Mouse (Mus musculus) heart, embryonic 14.5 days (tissue): ENCODE data around the gene Tgfbr3. TPM values are rescaled to one million over a fixed set of nuclear protein-coding genes. Genes with fewer than 3 reads are reported as not detected.

Experiments used
- ATAC-seq: fragments of 200-750 bp; cut with Nextera tagmentation; 2 replicates; pipeline ENCODE4 v1.8.0; 2017; ENCODE audit warnings: low read depth, moderate TSS enrichment; ENCODE audit not compliant: insufficient number of reproducible peaks, insufficient read depth, low FRiP score
- H3K27ac ChIP-seq, 2 experiments: fragments of 200-500 bp in 1 of 2; fragments of 300-500 bp in 1 of 2; sonication (generic) in 1 of 2; replicated peaks in 1 of 2; 2 replicates each; pipeline ENCODE4 v1.5.1; 2012 to 2014; ENCODE audit warnings: low read depth in 2 of 2, low read length in 2 of 2, control low read depth in 1 of 2, mild to moderate bottlenecking in 1 of 2, mixed read lengths in 1 of 2; ENCODE audit not compliant: control insufficient read depth in 1 of 2, insufficient read depth in 1 of 2
- H3K27me3 ChIP-seq: fragments of 300-500 bp; sonication (generic); 2 replicates; pipeline ENCODE4 v1.6.1; 2014; ENCODE audit warnings: mild to moderate bottlenecking, low read length, control low read depth; ENCODE audit not compliant: control insufficient read depth, insufficient read depth
- H3K36me3 ChIP-seq: fragments of 300-500 bp; sonication (generic); 2 replicates; pipeline ENCODE4 v1.6.1; 2014; ENCODE audit warnings: mild to moderate bottlenecking, control low read depth, low read length, mixed read lengths; ENCODE audit not compliant: control insufficient read depth, insufficient read depth
- H3K4me1 ChIP-seq, 2 experiments: fragments of 200-500 bp in 1 of 2; fragments of 300-500 bp in 1 of 2; sonication (generic) in 1 of 2; 2 replicates each; pipeline ENCODE4 v1.6.1; 2012 to 2014; ENCODE audit warnings: low read length in 2 of 2, control low read depth in 1 of 2, mixed read lengths in 1 of 2; ENCODE audit not compliant: control insufficient read depth in 2 of 2, insufficient read depth in 2 of 2
- H3K4me2 ChIP-seq: fragments of 300-500 bp; sonication (generic); 2 replicates; pipeline ENCODE4 v1.6.1; 2014; ENCODE audit warnings: mild to moderate bottlenecking, low read length
- H3K4me3 ChIP-seq, 2 experiments: fragments of 200-500 bp in 1 of 2; fragments of 300-500 bp in 1 of 2; sonication (generic) in 1 of 2; 2 replicates each; pipeline ENCODE4 v1.5.1; 2012 to 2014; ENCODE audit warnings: low read length in 2 of 2, mild to moderate bottlenecking in 2 of 2, control low read depth in 1 of 2, low read depth in 1 of 2, moderate library complexity in 1 of 2; ENCODE audit not compliant: control insufficient read depth in 1 of 2, insufficient read depth in 1 of 2
- H3K9ac ChIP-seq: fragments of 300-500 bp; sonication (generic); 2 replicates; pipeline ENCODE4 v1.6.1; 2014; ENCODE audit warnings: mild to moderate bottlenecking, low read length
- H3K9me3 ChIP-seq: fragments of 300-500 bp; sonication (generic); 2 replicates; pipeline ENCODE4 v1.6.1; 2016; ENCODE audit warnings: low read length, control low read depth; ENCODE audit not compliant: control insufficient read depth
- WGBS: fragments of 180-500 bp; shearing (Covaris S2); extraction: QIAGEN DNeasy Blood & Tissue Kit; methylation state at CpG from one replicate; pipeline ENCODE4 v1.1.7; 2014; 5-methylcytosine and 5-hydroxymethylcytosine counted together
- polyA plus RNA-seq: library from polyadenylated mRNA; unstranded; fragments of >200 nt; fragmentation: Nextera tagmentation; extraction: Ambion mirVana; gene quantifications from 2 replicates; pipeline ENCODE4 v1.2.1, GENCODE M21; 2014

The Tgfbr3 gene
- polyA plus RNA-seq, 1 experiment from 2014 or later = 24.1 TPM

DNA sequence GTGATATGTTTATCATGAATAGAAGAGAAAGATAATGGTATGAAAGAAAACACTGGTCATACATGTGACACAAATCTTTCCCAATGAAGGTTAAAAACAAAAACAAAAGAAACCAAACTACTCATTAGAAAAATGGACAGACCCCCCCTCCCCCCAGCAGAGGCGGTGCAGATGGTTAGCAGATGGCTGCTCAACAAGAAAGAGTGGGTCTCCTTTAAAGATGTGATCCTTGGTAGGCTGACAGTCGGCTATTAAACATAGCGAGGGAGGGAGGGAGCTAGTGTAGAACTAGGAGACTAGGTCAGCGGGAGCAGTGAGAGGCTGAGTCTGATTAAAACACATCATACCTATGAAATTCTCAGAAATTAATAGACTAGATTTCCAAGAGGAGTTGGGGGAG is 186.5 kb downstream of the Tgfbr3 start:
- H3K4me1 ChIP-seq = peaks cover 4 to 5% of the 10 kb centered on the region in 2 experiments; a peak in 3 of 4 replicates
- no peaks in the 10 kb centered on the region for H3K9me3 ChIP-seq
- ATAC-seq = no peak
- H3K36me3 ChIP-seq = peaks cover 1% of the 10 kb centered on the region
- H3K27me3 ChIP-seq = no peaks in the 10 kb centered on the region
- no peak overlapping the region for H3K4me2 ChIP-seq
- WGBS = 66% methylated on average over 4 of the region's 4 CpGs
- no peak overlapping the region for H3K4me3 ChIP-seq
- no peak overlapping the region for H3K27ac ChIP-seq
- H3K9ac ChIP-seq = no peak overlapping the region

DNA sequence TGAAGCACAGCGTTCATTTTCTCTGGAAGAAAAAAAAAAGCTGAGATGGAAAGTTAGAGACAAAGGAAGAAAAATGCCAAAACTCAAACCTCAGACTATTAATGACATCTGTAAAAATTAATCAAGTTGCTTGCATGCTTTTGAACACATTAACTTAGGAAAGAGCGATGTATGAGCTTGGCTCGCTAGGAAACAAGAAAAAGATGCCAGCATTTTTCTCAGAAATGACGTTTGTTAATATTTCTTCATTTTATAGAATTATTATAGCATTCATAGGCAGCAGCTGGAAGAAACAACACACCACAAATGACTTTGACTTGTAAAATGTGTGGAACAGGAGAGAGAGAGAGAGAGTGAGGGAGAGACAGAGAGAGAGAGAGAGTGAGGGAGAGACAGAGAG is 187.7 kb downstream of the Tgfbr3 start:
- no peaks in the 10 kb centered on the region; the same call in 1 of the 2 replicates for H3K36me3 ChIP-seq
- H3K27ac ChIP-seq = no peak overlapping the region
- no peaks in the 10 kb centered on the region for H3K9me3 ChIP-seq
- no peak overlapping the region for H3K9ac ChIP-seq
- H3K4me1 ChIP-seq = peaks cover 4 to 5% of the 10 kb centered on the region in 2 experiments; a peak in 3 of 4 replicates
- no peak overlapping the region for H3K4me2 ChIP-seq
- no peaks in the 10 kb centered on the region for H3K27me3 ChIP-seq
- WGBS = 80% methylated on average over 4 of the region's 4 CpGs
- no peak overlapping the region for H3K4me3 ChIP-seq
- no peak for ATAC-seq

DNA sequence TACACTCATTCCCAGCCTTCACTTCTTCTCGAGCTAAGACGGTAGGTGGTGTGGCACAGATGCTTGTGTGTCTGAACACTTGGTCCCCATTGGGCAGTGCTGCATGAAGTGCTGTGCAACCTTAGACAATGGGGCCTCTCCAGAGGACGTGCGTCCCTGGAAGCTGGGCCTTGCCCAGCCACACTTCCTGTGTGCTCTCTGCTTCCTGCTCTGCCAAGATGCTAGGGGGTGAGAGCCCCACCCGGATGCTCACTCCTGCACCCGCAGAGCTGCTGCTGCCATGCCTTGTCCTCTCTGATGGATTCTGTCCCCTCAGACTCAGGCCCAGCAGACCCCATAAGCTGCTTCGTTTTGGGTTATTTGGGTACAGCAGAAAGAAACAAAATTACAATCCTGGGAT is 188.3 kb downstream of the Tgfbr3 start:
- no peak overlapping the region for H3K4me3 ChIP-seq
- no peaks in the 10 kb centered on the region for H3K27me3 ChIP-seq
- WGBS = 72% methylated on average over 7 of the region's 7 CpGs
- peaks cover 4 to 5% of the 10 kb centered on the region in 2 experiments; a peak in 3 of 4 replicates for H3K4me1 ChIP-seq
- H3K9me3 ChIP-seq = no peaks in the 10 kb centered on the region
- H3K36me3 ChIP-seq = no peaks in the 10 kb centered on the region; the same call in 1 of the 2 replicates
- H3K27ac ChIP-seq = no peak overlapping the region
- no peak overlapping the region for H3K9ac ChIP-seq
- H3K4me2 ChIP-seq = no peak overlapping the region
- ATAC-seq = no peak

GRCm38 (mm10) chr5:107099634-107100033 is 189.8 kb downstream of the Tgfbr3 start:
- Histone ChIP-seq H3K36me3 (no peaks in the 10 kb centered on the region), H3K9ac (no peak overlapping the region), H3K4me3 (no peak overlapping the region), H3K4me1 (peaks cover 5 to 6% of the 10 kb centered on the region in 2 experiments; a peak in 3 of 4 replicates), H3K4me2 (no peak overlapping the region), H3K27me3 (no peaks in the 10 kb centered on the region), H3K27ac (no peak overlapping the region), H3K9me3 (no peaks in the 10 kb centered on the region)
- no peak for ATAC-seq
- WGBS = 66% methylated on average over 3 of the region's 3 CpGs

GRCm38 (mm10) chr5:107099076-107099475 is 190.4 kb downstream of the Tgfbr3 start:
- H3K27ac ChIP-seq = no peak overlapping the region
- no peak overlapping the region for H3K4me3 ChIP-seq
- no peaks in the 10 kb centered on the region for H3K27me3 ChIP-seq
- H3K9ac ChIP-seq = no peak overlapping the region
- peaks cover 5 to 10% of the 10 kb centered on the region in 2 experiments; a peak in 3 of 4 replicates for H3K4me1 ChIP-seq
- no peak for ATAC-seq
- H3K9me3 ChIP-seq = no peaks in the 10 kb centered on the region
- no peak overlapping the region for H3K4me2 ChIP-seq
- 43% methylated on average over 6 of the region's 6 CpGs for WGBS
- H3K36me3 ChIP-seq = no peaks in the 10 kb centered on the region

DNA sequence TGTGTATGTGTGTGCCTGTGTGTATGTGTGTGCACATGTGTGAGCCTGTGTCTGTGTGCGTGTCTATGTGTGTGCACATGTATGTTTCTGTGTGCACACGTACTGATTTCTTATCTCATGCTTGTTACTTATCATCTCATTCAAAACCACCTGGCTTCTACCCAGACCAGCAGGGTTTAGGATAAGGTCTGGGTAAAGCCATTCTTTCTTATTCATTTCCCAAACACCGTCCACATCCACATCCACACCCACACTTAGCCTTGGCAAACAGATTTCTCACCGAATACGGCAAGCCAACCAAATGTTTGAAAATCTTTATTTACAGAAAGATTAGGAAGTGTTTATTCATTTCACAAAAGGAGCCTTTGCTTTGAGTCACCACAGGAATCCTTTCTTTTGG is 191.4 kb downstream of the Tgfbr3 start:
- no peak overlapping the region for H3K9ac ChIP-seq
- no peak for ATAC-seq
- H3K4me2 ChIP-seq = no peak overlapping the region
- H3K9me3 ChIP-seq = no peaks in the 10 kb centered on the region
- 66% methylated on average over 5 of the region's 5 CpGs for WGBS
- H3K36me3 ChIP-seq = no peaks in the 10 kb centered on the region
- H3K4me1 ChIP-seq = peaks cover 5 to 10% of the 10 kb centered on the region in 2 experiments; a peak in 3 of 4 replicates
- no peak overlapping the region for H3K27ac ChIP-seq
- no peaks in the 10 kb centered on the region for H3K27me3 ChIP-seq
- no peak overlapping the region for H3K4me3 ChIP-seq

DNA sequence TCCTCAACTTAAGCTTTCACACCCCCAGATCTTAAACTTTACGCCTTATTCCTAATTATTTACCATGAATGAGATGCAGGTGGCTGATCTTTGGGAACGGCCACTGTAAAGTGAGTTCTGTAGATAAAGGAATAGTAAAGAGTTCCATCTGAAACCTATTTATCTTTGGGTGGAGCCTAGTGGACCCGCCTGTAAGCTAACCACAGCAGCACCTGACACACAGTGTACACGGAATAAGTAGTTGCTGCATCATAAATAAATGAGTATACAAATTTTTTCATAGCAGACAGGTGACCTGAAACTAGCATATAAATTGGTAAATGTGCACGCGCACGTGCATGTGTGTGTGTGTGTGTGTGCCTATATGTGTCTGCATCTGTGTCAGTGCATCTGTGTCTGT is 192.1 kb downstream of the Tgfbr3 start:
- Histone ChIP-seq H3K9me3 (no peaks in the 10 kb centered on the region), H3K27me3 (no peaks in the 10 kb centered on the region), H3K36me3 (no peaks in the 10 kb centered on the region), H3K27ac (no peak overlapping the region), H3K4me2 (no peak overlapping the region), H3K4me3 (no peak overlapping the region), H3K4me1 (peaks cover 10 to 12% of the 10 kb centered on the region in 2 experiments; a peak in 3 of 4 replicates), H3K9ac (no peak overlapping the region)
- 85% methylated on average over 7 of the region's 7 CpGs for WGBS
- no peak for ATAC-seq

DNA sequence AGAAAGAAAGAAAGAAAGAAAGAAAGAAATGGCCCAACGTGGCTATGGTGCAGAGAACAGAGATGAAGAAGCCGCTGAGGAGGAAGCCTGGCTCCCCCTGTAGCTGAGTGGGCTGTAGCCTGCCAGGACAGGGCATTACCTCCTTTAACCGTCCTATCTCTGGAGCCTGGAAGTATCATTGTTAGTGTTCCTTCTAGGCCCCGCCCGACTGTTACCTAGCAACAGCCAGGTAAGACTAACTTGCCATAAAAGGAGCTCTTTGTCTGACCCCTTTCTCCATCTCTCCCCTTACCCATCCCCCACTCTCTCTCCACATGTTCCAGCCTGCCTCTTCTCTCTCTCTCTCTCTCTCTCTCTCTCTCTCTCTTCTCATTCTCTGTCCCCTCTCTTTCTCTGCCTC is 195.2 kb downstream of the Tgfbr3 start:
- WGBS = 54% methylated on average over 5 of the region's 5 CpGs
- Histone ChIP-seq H3K4me3 (no peak overlapping the region), H3K27ac (no peak overlapping the region), H3K36me3 (no peaks in the 10 kb centered on the region), H3K4me1 (peaks cover 12 to 13% of the 10 kb centered on the region in 2 experiments), H3K9me3 (no peaks in the 10 kb centered on the region), H3K4me2 (no peak overlapping the region), H3K9ac (no peak overlapping the region), H3K27me3 (no peaks in the 10 kb centered on the region)
- ATAC-seq = no peak
